Mouse (Mus musculus) C2C12 (cell line): ENCODE measurements around the gene Hdgfl2. TPM values are rescaled to one million over a fixed set of nuclear protein-coding genes. Genes with fewer than 3 reads are reported as not detected.
"Not testable (repeated sequence)": the region's sequence is repeated elsewhere in the genome, so short reads cannot be mapped to it uniquely, and the experiment has no call there.

Experiments used
- H3K27me3 ChIP-seq: one replicate; pipeline ENCODE4 v1.6.1; 2011; ENCODE audit not compliant: control insufficient read depth, insufficient read depth, insufficient read length
- H3K36me3 ChIP-seq: one replicate; pipeline ENCODE4 v1.6.1; 2011; ENCODE audit not compliant: control insufficient read depth, insufficient read depth
- H3K4me3 ChIP-seq: one replicate; pipeline ENCODE4 v1.5.1; 2011; ENCODE audit warnings: mild to moderate bottlenecking, control low read depth; ENCODE audit not compliant: poor library complexity, insufficient read depth, severe bottlenecking
- H3K79me2 ChIP-seq: one replicate; pipeline ENCODE4 v1.6.1; 2011; ENCODE audit not compliant: control insufficient read depth, insufficient read depth
- H3K79me3 ChIP-seq: one replicate; pipeline ENCODE4 v1.6.1; 2011; ENCODE audit warnings: low read depth, control low read depth
- H3ac ChIP-seq: one replicate; pipeline ENCODE3; 2011; ENCODE audit warnings: low read depth; ENCODE audit not compliant: control insufficient read depth, insufficient read length
- CEBPB ChIP-seq: IDR thresholded peaks from one replicate; pipeline ENCODE4 v1.6.1; 2011; ENCODE audit warnings: low read depth, mild to moderate bottlenecking, control low read depth, moderate library complexity
- CTCF ChIP-seq: IDR thresholded peaks from one replicate; pipeline ENCODE4 v1.5.1; 2011; ENCODE audit not compliant: control insufficient read depth, insufficient read depth, insufficient read length
- FOSL1 ChIP-seq: IDR thresholded peaks from one replicate; pipeline ENCODE4 v1.8.0; 2011; ENCODE audit warnings: mild to moderate bottlenecking, low read length; ENCODE audit not compliant: poor library complexity, insufficient read depth, severe bottlenecking
- MAX ChIP-seq: IDR thresholded peaks from one replicate; pipeline ENCODE4 v1.6.1; 2011; ENCODE audit warnings: mild to moderate bottlenecking, control low read depth
- MYOD1 ChIP-seq: IDR thresholded peaks from one replicate; pipeline ENCODE4 v1.6.1; 2011; ENCODE audit warnings: low read depth; ENCODE audit not compliant: control insufficient read depth, insufficient read length
- MYOG ChIP-seq: IDR thresholded peaks from one replicate; pipeline ENCODE4 v1.6.1; 2011; ENCODE audit not compliant: control insufficient read depth, insufficient read length; ENCODE audit errors: extremely low read depth
- USF1 ChIP-seq: IDR thresholded peaks from one replicate; pipeline ENCODE4 v1.6.1; 2011; ENCODE audit warnings: low read depth, mild to moderate bottlenecking, control low read depth, moderate library complexity
- polyA plus RNA-seq: library from polyadenylated mRNA; unstranded; fragments of >200 nt; fragmentation: generic; extraction: Trizol; gene quantifications from one replicate; pipeline ENCODE4 v1.2.1, GENCODE M21; 2012; ENCODE audit warnings: missing spikeins

Gene Hdgfl2
- polyA plus RNA-seq, 1 experiment, result 64.5 TPM

GRCm38 (mm10) chr17:56054938-56055337 is 24.5 kb upstream of the Hdgfl2 start:
- Histone ChIP-seq H3K36me3 (peaks cover 74% of the 10 kb centered on the region), H3K4me3 (no peak overlapping the region), H3K27me3 (no peaks in the 10 kb centered on the region), H3ac (no peak overlapping the region), H3K79me2 (peaks cover 57% of the 10 kb centered on the region), H3K79me3 (peaks cover 45% of the 10 kb centered on the region)
- TF ChIP-seq USF1 (no peak), MYOG (no peak), FOSL1 (no peak), CEBPB (no peak), MAX (no peak)

GRCm38 (mm10) chr17:56055945-56056678 is 23.3 kb upstream of the Hdgfl2 start:
- no peak overlapping the region for H3ac ChIP-seq
- peaks cover 37% of the 10 kb centered on the region for H3K79me3 ChIP-seq
- H3K4me3 ChIP-seq, result no peak overlapping the region
- peaks cover 76% of the 10 kb centered on the region for H3K36me3 ChIP-seq
- TF ChIP-seq MYOD1 (no peak), CEBPB (no peak), USF1 (no peak), FOSL1 (no peak), MAX (no peak), CTCF (no peak), MYOG (no peak)
- H3K79me2 ChIP-seq, result peaks cover 46% of the 10 kb centered on the region
- H3K27me3 ChIP-seq, result no peaks in the 10 kb centered on the region

DNA sequence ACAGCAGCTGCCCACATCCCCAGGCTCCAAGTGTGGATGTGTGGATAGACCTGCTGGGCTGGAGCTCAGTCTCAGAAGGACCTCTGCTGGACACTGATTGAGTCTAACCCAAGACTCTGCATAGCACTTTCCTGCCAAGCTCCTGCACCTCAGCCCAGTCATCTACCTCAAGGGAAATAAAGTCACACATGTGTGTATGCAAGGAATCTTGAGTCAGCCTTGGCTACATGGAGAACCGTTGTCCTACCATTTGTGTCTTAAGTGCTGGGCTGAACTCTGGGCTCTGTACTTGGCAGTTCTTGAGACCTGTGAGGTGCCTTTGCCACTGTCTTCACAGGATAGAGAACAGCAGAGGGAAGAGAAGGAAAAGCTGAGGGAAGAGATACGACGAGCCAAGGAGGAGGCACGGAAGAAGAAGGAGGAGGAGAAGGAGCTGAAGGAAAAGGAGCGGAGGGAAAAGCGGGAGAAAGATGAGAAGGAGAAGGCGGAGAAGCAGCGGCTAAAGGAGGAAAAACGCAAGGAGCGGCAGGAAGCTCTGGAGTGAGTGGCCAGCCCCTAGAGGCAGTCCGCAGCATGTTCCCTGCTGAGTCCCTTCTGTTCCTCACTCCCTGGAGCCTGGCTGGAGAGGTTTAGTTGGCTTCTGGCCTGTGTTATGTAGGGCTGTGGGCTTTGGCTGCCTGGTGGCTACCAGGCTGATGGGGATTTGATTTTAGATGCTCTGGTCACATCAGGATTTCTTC is 21.9 kb upstream of the Hdgfl2 start:
- Histone ChIP-seq H3K79me2 (peaks cover 33% of the 10 kb centered on the region), H3K4me3 (no peak overlapping the region), H3K79me3 (peaks cover 25% of the 10 kb centered on the region), H3ac (no peak overlapping the region), H3K36me3 (peaks cover 76% of the 10 kb centered on the region), H3K27me3 (no peaks in the 10 kb centered on the region)
- TF ChIP-seq MYOG, result no peak
- no peak for TF ChIP-seq MYOD1
- TF ChIP-seq CEBPB, result no peak
- TF ChIP-seq USF1, result no peak
- no peak for TF ChIP-seq MAX
- TF ChIP-seq CTCF, result no peak
- TF ChIP-seq FOSL1, result no peak

DNA sequence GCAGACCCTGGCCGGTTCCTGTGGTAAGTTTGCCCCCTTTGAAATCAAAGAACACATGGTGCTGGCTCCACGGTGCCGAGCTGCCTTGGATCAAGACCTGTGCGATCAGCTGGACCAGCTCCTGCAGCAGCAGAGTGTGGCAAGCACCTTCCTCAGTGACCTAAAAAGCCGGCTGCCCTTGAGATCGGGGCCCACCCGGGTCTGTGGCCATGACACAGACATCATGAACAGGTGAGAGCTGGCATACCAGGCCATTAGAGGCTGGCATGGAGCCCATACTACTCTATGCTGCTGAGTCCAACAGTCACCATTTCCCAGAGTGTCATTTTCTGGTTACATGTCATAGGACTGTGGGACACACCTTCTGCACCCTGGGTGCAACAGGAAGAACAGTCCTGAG is 17.4 kb upstream of the Hdgfl2 start:
- Histone ChIP-seq H3K79me2 (no peaks in the 10 kb centered on the region), H3K79me3 (no peaks in the 10 kb centered on the region), H3K27me3 (no peaks in the 10 kb centered on the region), H3K36me3 (peaks cover 92% of the 10 kb centered on the region), H3K4me3 (no peak overlapping the region), H3ac (no peak overlapping the region)
- TF ChIP-seq MAX (no peak), MYOG (no peak), USF1 (no peak)

GRCm38 (mm10) chr17:56065715-56066114 is 13.7 kb upstream of the Hdgfl2 start:
- H3K4me3 ChIP-seq, H3K27me3 ChIP-seq, H3K79me3 ChIP-seq, H3K79me2 ChIP-seq, H3ac ChIP-seq: not testable (repeated sequence)
- peaks cover 89% of the 10 kb centered on the region for H3K36me3 ChIP-seq

GRCm38 (mm10) chr17:56066451-56066850 is 13.0 kb upstream of the Hdgfl2 start:
- H3ac ChIP-seq, result no peak overlapping the region
- no peak for TF ChIP-seq USF1
- TF ChIP-seq FOSL1, result no peak
- no peak for TF ChIP-seq MYOD1
- TF ChIP-seq CEBPB, result no peak
- no peak for TF ChIP-seq MAX
- TF ChIP-seq MYOG, result no peak
- no peak for TF ChIP-seq CTCF
- H3K79me3 ChIP-seq, result no peaks in the 10 kb centered on the region
- H3K36me3 ChIP-seq, result peaks cover 81% of the 10 kb centered on the region
- no peaks in the 10 kb centered on the region for H3K79me2 ChIP-seq
- H3K4me3 ChIP-seq, result no peak overlapping the region
- H3K27me3 ChIP-seq, result no peaks in the 10 kb centered on the region
